Mouse (Mus musculus) brain, embryonic 14.5 days (tissue): ENCODE results near the gene Prdm16.

Source experiments
- CTCF ChIP-seq: fragments of 200-500 bp; IDR thresholded peaks from 2 replicates; pipeline ENCODE4 v1.5.1; 2012; ENCODE audit warnings: inconsistent platforms, mild to moderate bottlenecking, moderate library complexity, borderline replicate concordance; ENCODE audit not compliant: insufficient read depth, insufficient read length; ENCODE audit errors: extremely low read depth
- POLR2A ChIP-seq: fragments of 200-500 bp; IDR thresholded peaks from 2 replicates; pipeline ENCODE4 v1.6.1; 2012; ENCODE audit warnings: mild to moderate bottlenecking, inconsistent platforms, borderline replicate concordance; ENCODE audit not compliant: poor library complexity, insufficient read depth, insufficient read length, severe bottlenecking; ENCODE audit errors: extremely low read depth

- TF ChIP-seq CTCF (no peak), POLR2A (no peak)
These were observed 53.0 kb downstream of the Prdm16 start for GRCm38 (mm10) chr4:154583712-154584111.
